Mouse (Mus musculus) cerebellum, postnatal 14 days (tissue): ENCODE measurements around the gene D7Ertd443e.

ENCODE experiments used
- DNase-seq, 2 experiments: peaks; one replicate each; pipeline ENCODE4 v3.0.0; 2021; ENCODE audit warnings: mixed read lengths in 2 of 2

The D7Ertd443e gene

GRCm38 (mm10) chr7:134287570-134288222, 97.8 kb downstream of the D7Ertd443e start:
- no peak for DNase-seq

- peak; percentile 17 to 38 for DNase-seq
These were observed 112.5 kb downstream of the D7Ertd443e start for GRCm38 (mm10) chr7:134272956-134273355.

GRCm38 (mm10) chr7:134272421-134272820, 113.0 kb downstream of the D7Ertd443e start:
- no peak for DNase-seq

GRCm38 (mm10) chr7:134265783-134266182, 119.7 kb downstream of the D7Ertd443e start:
- DNase-seq: no peak

- peak; percentile 74 to 87 for DNase-seq
These were observed 122.1 kb downstream of the D7Ertd443e start for GRCm38 (mm10) chr7:134263146-134263906.

GRCm38 (mm10) chr7:134261003-134261701, 124.3 kb downstream of the D7Ertd443e start:
- peak in 1 of 2 experiments; percentile 16 for DNase-seq

DNA sequence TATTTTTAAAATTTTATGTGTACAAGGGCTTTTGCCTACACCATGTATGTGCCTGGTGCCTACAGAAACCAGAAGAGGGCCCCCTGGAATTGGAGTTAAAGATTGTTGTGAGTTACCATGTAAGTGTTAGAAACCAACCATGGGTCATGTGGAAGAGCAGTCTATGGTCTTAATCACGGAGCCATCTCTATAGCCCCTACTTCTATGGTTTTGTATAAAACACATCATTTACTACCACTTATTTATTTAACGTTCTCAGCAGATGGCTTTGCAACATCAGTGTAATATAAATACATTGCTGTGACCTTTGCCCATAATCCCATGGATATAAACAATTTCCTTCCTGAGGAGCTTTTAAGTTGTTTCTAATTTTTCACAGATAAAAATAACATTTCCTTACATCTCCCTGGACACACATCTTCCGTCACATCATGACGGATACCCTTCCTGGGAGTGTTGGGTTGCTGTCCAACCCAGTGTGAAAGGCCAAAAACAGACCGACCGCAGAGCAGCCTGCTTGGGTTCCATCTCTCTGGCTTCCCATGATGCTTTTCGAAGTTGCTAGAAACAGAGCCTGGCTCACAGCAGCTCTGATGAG, 135.1 kb downstream of the D7Ertd443e start:
- no peak for DNase-seq

DNA sequence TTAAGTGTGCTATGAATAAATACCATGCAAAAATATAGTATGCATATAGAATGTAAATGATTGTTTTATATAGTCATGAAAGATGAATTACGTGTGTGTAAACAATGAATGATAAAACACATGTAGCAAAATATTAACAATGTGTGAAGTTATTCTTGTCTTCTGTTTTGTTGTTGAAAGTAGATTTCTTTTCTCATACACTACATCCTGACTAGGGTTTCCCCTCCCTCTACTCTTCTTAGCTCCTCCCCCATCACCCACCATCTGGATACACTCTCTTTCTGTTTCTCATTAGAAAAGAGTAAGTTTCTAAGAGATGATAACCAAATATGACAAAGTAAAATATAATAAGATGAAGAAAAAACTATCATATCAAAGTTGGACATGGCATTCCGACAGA, 137.4 kb downstream of the D7Ertd443e start:
- no peak for DNase-seq

- DNase-seq: no peak
These were observed 138.8 kb downstream of the D7Ertd443e start for GRCm38 (mm10) chr7:134246624-134247023.

GRCm38 (mm10) chr7:134242773-134243172, 142.7 kb downstream of the D7Ertd443e start:
- no peak for DNase-seq

DNA sequence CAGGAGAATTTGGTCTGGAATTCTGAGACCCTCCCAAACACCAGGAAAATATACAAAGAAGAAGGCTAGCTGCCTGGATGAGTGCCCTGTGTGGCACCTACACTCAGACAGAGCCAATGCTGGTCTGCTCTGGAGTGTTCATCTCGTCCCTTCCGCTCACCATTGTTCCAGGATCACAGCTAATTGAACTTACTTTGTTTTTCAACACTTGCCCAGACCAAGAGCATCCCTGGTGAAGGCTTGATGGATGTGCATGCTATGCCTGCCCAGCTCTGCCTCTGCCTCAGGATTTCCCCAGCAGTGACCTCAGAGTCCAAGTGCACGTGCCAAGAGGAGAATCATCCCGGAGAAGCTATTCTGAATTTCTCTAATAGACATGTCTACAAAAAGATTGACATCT, 144.2 kb downstream of the D7Ertd443e start:
- no peak for DNase-seq

DNA sequence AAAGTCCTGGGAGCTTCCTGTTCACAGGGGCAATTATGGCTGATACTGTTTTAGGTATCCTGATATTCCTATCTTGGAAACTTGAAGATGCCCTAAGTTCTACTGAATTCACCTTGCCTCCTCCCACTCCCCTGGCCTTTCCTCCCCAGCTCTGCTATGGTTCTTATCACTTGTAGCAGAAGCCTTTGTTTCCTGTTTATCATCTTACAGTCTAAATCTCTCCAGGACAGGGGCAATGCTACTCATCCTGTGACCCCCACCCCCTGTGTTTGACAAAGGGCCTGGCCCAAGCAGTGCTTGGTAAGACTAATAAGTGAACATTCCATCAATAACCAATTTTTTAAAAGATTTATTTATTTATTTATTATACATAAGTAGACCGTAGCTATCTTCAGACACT, 144.9 kb downstream of the D7Ertd443e start:
- no peak for DNase-seq

- no peak for DNase-seq
These were observed 146.6 kb downstream of the D7Ertd443e start for GRCm38 (mm10) chr7:134238863-134239262.

- DNase-seq: no peak
These were observed 148.1 kb downstream of the D7Ertd443e start for GRCm38 (mm10) chr7:134237356-134237755.

- DNase-seq: no peak
These were observed 148.7 kb downstream of the D7Ertd443e start for GRCm38 (mm10) chr7:134236727-134237126.

DNA sequence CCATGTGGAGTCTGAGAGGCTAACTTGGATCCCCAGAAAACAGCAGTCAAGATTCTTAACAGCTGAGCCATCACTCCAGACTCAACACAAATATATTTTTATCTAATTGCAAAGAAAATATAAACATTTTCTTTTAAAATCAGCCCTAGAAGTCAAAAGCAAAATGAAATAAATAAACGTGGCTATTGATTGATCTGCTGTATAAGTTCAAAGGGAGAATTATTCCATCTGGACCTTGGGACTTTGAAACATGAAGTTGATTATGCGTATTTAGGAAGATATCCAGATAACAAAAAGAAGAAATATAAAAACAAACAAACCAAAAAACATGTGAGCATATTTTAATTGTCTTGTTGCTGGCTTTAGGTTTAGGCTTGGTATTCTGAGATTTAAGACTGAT, 149.9 kb downstream of the D7Ertd443e start:
- DNase-seq: no peak

DNA sequence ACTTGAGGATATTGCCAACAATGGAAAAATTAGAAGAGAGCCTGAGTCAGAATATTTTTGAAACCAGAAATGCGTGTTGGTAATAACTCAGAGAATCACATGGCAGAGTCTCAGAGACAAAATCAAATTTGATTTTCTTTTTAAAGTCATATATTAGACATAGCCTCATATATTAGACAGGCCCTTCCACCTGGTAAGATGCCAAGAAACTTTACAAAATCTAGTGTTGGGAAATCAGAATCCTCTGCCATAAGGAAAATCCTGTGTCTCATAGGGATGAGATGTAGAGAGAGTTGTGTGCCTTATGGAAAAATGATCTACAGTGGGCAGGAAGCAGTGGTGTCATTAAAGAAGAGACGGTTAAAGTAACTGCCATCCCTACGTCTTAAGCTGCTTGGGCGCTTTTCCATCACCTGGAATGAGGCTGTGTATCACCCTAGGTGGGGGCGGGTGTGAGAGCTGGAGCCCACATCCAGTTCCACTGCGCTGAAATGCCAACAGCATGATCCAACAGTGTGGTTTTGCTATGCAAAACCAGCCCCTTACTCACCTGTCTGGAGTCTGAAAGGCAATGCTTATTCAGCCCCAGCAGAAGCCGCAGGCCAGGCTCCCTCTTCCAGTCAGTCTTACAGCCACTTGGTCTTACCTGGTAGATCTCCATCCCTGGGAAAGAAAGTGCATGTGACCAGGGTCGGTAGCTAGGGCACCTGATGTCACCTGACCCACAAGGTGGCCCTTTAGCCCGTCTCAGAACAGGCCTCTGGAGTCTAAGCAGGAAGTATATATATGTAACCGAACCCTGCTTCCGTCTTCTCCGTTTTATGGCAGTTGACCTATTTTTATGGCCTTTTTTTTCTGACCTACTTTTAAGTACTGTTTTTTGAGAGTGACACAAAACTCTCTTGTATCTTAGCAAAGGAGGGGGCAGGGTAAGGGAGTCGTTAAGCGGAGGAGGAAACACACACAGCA, 153.8 kb downstream of the D7Ertd443e start, which contains the start of gene Adam12:
Adam12 (minus strand) TSS at position 769 of the 969 bp plus-strand sequence.
- no peak for DNase-seq

GRCm38 (mm10) chr7:134230708-134231107, 154.8 kb downstream of the D7Ertd443e start:
- no peak for DNase-seq

DNA sequence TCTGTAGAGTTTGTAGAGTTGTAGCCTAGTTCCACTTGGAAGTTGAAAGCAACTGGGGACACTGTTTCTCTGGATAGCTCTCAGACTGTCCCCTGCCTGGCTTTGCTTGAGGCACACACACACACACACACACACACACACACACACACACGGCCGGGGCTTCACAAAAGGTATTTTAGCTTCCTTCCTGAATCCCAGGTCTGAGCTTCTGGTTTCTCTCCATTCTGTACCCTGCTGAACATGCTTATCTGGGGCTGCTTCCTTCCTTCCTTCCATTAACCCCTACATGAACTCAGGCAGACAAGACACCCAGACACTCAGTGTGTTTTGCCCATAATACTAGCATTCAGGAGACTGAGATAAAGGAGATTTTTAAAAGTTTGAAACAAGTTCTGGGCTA, 155.6 kb downstream of the D7Ertd443e start:
- DNase-seq: no peak

DNA sequence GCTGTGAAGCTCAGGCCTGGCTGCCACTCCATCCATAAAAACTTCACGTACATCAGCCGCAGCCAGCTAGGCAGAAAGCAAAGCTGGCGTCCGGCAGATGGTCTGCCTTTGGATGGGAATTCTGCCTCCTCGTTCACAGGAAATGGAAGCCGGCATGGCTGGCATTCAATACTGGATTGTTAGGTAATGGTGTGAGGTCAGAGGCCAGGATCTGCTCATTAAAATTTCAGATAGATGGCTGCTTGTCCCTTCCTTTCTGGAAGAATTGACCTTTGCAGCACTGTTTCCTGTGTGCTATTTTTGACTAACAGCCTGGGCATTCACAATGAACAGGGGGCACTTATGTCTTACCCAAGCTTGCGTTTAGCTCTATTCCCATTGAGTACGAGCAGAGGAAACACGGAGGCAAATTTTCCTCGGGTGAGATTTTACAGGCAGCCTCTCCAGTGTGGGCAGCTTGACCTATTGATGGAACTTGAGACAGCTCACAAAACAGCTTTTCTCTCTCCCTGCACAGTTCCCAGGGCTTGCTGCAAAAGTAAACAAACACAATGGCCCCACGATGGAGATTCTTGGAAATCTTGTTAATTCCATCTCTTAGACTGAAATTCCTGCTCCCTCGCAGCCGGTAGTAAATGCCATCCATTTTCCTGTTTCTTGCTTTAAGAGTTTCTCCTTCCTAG, 157.5 kb downstream of the D7Ertd443e start:
- peak; percentile 56 to 63 for DNase-seq

- no peak for DNase-seq
These were observed 158.4 kb downstream of the D7Ertd443e start for GRCm38 (mm10) chr7:134227101-134227500.
